Mouse (Mus musculus) limb, embryonic 14.5 days (tissue): ENCODE results near the gene B3galt4. TPM values are rescaled to one million over a fixed set of nuclear protein-coding genes. Genes with fewer than 3 reads are reported as not detected.
A peak's percentile ranks its signal among the peaks of the same experiment; 100 is the strongest.

Experiments
- ATAC-seq: fragments of 200-750 bp; cut with Nextera tagmentation; 2 replicates; pipeline ENCODE4 v1.8.0; 2017; ENCODE audit warnings: low read depth, moderate number of reproducible peaks, moderate TSS enrichment; ENCODE audit not compliant: low FRiP score
- DNase-seq: peaks from one replicate; pipeline ENCODE4 v3.0.0-alpha.2; 2015; ENCODE audit warnings: low spot score
- H3K27ac ChIP-seq: fragments of 300-500 bp; sonication (generic); replicated peaks from 2 replicates; pipeline ENCODE4 v1.5.1; 2014; ENCODE audit warnings: low read depth, mild to moderate bottlenecking, low read length, moderate library complexity, mixed read lengths
- H3K27me3 ChIP-seq: fragments of 300-500 bp; sonication (generic); 2 replicates; pipeline ENCODE4 v1.6.1; 2014; ENCODE audit warnings: low read length, mixed read lengths; ENCODE audit not compliant: control insufficient read depth, insufficient read depth
- H3K36me3 ChIP-seq: fragments of 300-500 bp; sonication (generic); 2 replicates; pipeline ENCODE4 v1.6.1; 2014; ENCODE audit warnings: mild to moderate bottlenecking, low read length, moderate library complexity, mixed read lengths; ENCODE audit not compliant: control insufficient read depth, insufficient read depth
- H3K4me1 ChIP-seq: fragments of 300-500 bp; sonication (generic); 2 replicates; pipeline ENCODE4 v1.6.1; 2014; ENCODE audit warnings: antibody characterized with exemption, low read length, mixed read lengths; ENCODE audit not compliant: control insufficient read depth, insufficient read depth
- H3K4me2 ChIP-seq: fragments of 300-500 bp; sonication (generic); replicated peaks from 2 replicates; pipeline ENCODE4 v1.6.1; 2014; ENCODE audit warnings: low read depth, mild to moderate bottlenecking, low read length, moderate library complexity; ENCODE audit not compliant: severe bottlenecking
- H3K4me3 ChIP-seq: fragments of 300-500 bp; sonication (generic); replicated peaks from 2 replicates; pipeline ENCODE4 v1.5.1; 2014; ENCODE audit warnings: low read length
- H3K9ac ChIP-seq: fragments of 300-500 bp; sonication (generic); 2 replicates; pipeline ENCODE4 v1.6.1; 2014; ENCODE audit warnings: mild to moderate bottlenecking, low read depth, low read length, moderate library complexity; ENCODE audit not compliant: severe bottlenecking
- H3K9me3 ChIP-seq: fragments of 300-500 bp; sonication (generic); 2 replicates; pipeline ENCODE4 v1.6.1; 2016; ENCODE audit warnings: low read length; ENCODE audit not compliant: control insufficient read depth
- POLR2A ChIP-seq: fragments of 200-500 bp; IDR thresholded peaks from 2 replicates; pipeline ENCODE4 v1.8.0; 2012; ENCODE audit warnings: inconsistent platforms, mild to moderate bottlenecking, moderate library complexity, borderline replicate concordance; ENCODE audit not compliant: insufficient read depth, insufficient read length; ENCODE audit errors: extremely low read depth
- WGBS: fragments of 180-500 bp; shearing (Covaris S2); extraction: QIAGEN DNeasy Blood & Tissue Kit; methylation state at CpG from one replicate; pipeline ENCODE4 v1.1.7; 2014; 5-methylcytosine and 5-hydroxymethylcytosine counted together
- polyA plus RNA-seq, 2 experiments: library from polyadenylated mRNA; depleted of rRNA in 1 of 2; stranded (reverse) in 1 of 2; unstranded in 1 of 2; fragments of >200 nt; fragmentation: Nextera tagmentation in 1 of 2; extraction: Ambion mirVana in 1 of 2; gene quantifications; 2 replicates each; pipeline versions ENCODE4 v1.2.1 to v1.2.3; 2012 to 2014

Gene B3galt4
- polyA plus RNA-seq, 2 experiments: 4.0 to 7.7 TPM

DNA sequence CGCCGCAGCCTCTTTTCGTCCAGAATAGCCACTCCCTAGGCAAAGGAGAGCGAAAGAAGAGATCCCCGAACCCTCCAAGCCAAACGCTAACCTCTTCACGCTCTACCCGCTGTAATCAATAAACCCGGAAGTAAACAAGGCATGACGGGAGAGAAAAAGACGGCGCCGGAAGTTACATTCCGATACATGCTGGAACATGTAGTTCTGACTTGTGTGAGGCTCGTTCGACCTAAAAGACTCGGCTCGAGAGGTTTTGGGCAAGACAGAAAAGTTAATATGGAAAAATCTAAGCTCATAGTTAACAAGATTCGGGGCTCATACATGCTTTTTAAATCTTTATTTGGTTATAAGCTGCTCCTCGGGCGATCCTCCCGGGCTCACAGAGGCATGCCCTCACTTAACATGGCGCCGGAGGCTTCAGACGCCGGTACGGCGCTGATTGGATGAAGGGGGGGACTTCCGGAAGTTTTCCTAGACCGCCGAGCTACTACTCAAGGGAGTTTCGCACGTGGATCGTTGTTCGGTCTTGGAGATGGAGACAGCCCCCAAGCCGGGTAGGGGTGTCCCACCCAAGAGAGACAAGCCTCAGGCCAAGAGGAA is 11.0 kb downstream of the B3galt4 start, which contains the start of the genes Pfdn6 and Wdr46:
TSS of gene Pfdn6 (minus strand) at position 138 of the 600 bp plus-strand sequence.
TSS of gene Wdr46 (plus strand) at position 455 of the 600 bp plus-strand sequence.
- no peaks in the 10 kb centered on the region for H3K27me3 ChIP-seq
- H3K4me3 ChIP-seq: peak within 1 kb of the TSS; percentile 79
- under 1% methylated on average over 36 of the region's 36 CpGs for WGBS
- TF ChIP-seq POLR2A: no peak
- ATAC-seq (peak; percentile 93), DNase-seq (peak; percentile 93)
- peaks cover 61% of the 10 kb centered on the region for H3K36me3 ChIP-seq
- peak within 1 kb of the TSS; percentile 68 for H3K9ac ChIP-seq
- H3K4me1 ChIP-seq: peaks cover 13% of the 10 kb centered on the region
- H3K4me2 ChIP-seq: peak within 1 kb of the TSS; percentile 90
- no peaks in the 10 kb centered on the region for H3K9me3 ChIP-seq
- no peak within 1 kb of the TSS for H3K27ac ChIP-seq

DNA sequence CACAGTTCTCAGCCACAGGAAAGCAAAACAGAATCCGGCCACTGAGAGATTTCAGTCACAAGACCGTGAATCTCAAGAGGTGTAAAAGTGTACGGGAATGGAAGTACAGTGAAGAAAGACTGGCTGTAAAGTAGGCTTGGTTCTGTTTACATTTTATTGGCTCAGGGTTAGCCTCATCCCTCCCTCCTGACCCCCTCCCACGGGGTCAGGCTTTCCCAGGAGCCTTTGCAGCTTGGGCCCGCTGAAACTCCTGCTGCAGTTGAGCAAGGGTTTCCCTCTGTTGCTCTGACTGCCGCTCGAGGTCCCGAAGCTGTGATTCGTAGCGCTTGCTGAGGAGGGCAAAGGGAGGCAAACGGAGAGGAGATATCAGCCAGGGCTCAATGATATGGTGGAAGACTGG is 12.5 kb downstream of the B3galt4 start:
- Histone ChIP-seq H3K9me3 (no peaks in the 10 kb centered on the region), H3K27me3 (no peaks in the 10 kb centered on the region), H3K4me1 (peaks cover 13% of the 10 kb centered on the region), H3K4me2 (0 out of 2 replicates have a peak overlapping the region, but pooled peaks have one; percentile 90), H3K9ac (no peak overlapping the region), H3K36me3 (peaks cover 50% of the 10 kb centered on the region), H3K4me3 (peak overlapping the region; percentile 79; the same call in 1 of the 2 replicates), H3K27ac (no peak overlapping the region)
- no peak for DNase-seq
- TF ChIP-seq POLR2A: no peak
- WGBS: 79% methylated on average over 11 of the region's 11 CpGs
- no peak for ATAC-seq

DNA sequence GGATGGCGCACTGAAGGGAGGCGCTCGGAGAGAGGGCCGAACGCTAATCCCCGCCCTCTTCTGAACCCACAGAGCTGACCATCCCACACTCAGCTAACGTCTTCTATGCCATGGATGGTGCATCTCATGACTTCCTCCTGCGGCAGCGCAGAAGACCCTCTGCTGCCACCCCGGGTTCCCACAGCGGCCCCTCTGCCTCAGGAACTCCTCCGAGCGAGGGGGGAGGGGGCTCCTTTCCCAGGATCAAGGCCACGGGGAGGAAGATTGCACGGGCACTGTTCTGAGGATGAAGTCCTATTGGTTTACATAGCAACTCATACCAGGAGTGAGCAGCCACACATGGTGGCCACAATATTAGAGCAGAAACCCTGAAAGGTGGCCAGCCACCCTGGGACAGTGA is 14.3 kb downstream of the B3galt4 start:
- peaks cover 55% of the 10 kb centered on the region for H3K36me3 ChIP-seq
- H3K9ac ChIP-seq: no peak overlapping the region
- no peaks in the 10 kb centered on the region for H3K27me3 ChIP-seq
- WGBS: 84% methylated on average over 15 of the region's 15 CpGs
- ATAC-seq (no peak), DNase-seq (no peak)
- no peak overlapping the region for H3K4me3 ChIP-seq
- H3K4me2 ChIP-seq: no peak overlapping the region
- H3K27ac ChIP-seq: no peak overlapping the region
- no peak for TF ChIP-seq POLR2A
- H3K4me1 ChIP-seq: peaks cover 13% of the 10 kb centered on the region
- H3K9me3 ChIP-seq: no peaks in the 10 kb centered on the region

DNA sequence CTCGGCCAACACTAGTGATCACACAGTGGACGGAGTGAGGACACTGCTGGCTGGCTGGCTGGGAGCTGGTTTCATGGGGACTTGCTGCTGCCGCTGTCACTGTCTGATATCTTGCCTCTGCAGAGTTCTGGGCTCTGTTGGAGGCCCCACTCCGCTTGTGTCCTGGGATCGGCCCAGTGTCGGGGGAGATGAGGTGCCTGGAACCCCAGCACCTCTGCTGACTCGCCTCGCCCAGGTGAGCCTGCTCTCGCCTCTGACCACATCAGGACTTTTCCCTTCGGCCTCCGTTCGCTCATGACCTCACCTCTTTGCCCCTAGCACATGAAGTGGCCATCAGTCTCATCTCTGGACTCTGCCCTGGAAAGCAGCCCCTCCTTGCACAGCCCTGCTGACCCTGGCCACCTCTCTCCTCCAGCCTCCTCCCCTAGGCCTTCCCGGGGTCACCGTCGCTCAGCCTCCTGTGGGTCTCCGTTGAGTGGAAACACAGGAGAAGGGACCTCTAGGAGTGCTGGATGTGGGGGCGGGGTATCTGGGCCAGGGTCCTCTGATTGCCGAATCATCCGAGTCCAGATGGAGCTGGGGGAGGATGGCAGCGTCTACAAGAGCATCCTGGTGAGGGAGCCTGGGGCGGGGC is 15.7 kb downstream of the B3galt4 start:
- Histone ChIP-seq H3K9me3 (no peaks in the 10 kb centered on the region), H3K27me3 (no peaks in the 10 kb centered on the region), H3K4me3 (no peak overlapping the region), H3K4me2 (no peak overlapping the region), H3K36me3 (peaks cover 51% of the 10 kb centered on the region), H3K27ac (no peak overlapping the region), H3K4me1 (peaks cover 14% of the 10 kb centered on the region), H3K9ac (no peak overlapping the region)
- DNase-seq (no peak), ATAC-seq (no peak)
- 91% methylated on average over 19 of the region's 21 CpGs for WGBS
- no peak for TF ChIP-seq POLR2A

DNA sequence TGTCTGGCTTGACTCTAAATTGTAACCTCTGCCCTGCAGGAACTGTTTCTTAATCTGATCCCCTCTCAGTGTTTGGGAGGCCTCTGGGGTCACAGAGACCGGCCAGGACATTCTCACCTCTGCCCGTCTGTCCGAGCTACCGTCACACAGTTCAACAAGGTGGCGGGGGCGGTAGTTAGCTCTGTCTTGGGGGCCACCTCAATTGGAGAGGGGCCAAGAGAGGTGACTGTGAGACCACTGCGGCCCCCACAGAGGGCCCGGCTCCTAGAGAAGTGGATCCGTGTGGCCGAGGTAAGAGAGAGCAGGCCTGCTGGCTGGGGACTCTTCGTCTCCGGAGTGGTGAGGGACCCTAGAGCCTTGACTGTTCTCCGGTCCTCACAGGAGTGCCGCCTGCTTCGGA is 18.3 kb downstream of the B3galt4 start:
- TF ChIP-seq POLR2A: no peak

More for the DNA sequence above, 18.3 kb downstream of the B3galt4 start:
- peaks cover 14% of the 10 kb centered on the region for H3K4me1 ChIP-seq
- H3K4me2 ChIP-seq: no peak overlapping the region
- DNase-seq (no peak), ATAC-seq (no peak)
- no peaks in the 10 kb centered on the region for H3K27me3 ChIP-seq
- 93% methylated on average over 13 of the region's 15 CpGs for WGBS
- no peaks in the 10 kb centered on the region for H3K9me3 ChIP-seq
- peaks cover 45% of the 10 kb centered on the region for H3K36me3 ChIP-seq
- no peak overlapping the region for H3K4me3 ChIP-seq
- H3K27ac ChIP-seq: no peak overlapping the region
- no peak overlapping the region for H3K9ac ChIP-seq
